Mouse (Mus musculus): ENCODE measurements around the gene Dhtkd1. TPM values are rescaled to one million over a fixed set of nuclear protein-coding genes. Genes with fewer than 3 reads are reported as not detected.
A peak's percentile ranks its signal among the peaks of the same experiment; 100 is the strongest.

Dhtkd1 gene
- polyA plus RNA-seq, 1 experiment, result 3.0 TPM

DNA sequence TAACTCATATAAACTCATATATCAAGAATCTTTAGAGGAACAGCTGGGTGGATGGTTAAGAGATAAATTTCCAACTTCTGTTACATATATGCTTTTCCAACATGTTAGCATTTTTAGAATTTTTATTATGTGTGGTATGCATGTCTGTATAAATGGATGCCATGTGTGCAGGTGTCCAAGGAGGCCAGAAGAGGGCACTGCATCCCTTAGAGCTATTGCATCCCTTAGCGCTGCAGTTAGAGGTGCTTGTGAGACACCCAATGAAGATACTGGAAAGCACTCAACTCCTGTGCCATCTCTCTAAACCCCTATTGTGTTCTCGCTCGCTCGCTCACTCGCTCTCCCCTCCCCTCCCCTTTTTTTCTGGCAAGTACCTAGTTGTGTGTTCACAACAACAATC is 42.4 kb downstream of the Dhtkd1 start:
- H3K4me1 ChIP-seq (ENCODE audit: control insufficient read depth, insufficient read depth, low read length), result 0 out of 2 replicates have a peak, but pooled peaks cover 2% of the 10 kb centered on the region
- H3K27ac ChIP-seq (ENCODE audit: insufficient read depth, low read length), result no peak overlapping the region
- H3K4me3 ChIP-seq (ENCODE audit: insufficient read depth, low read length), result no peak overlapping the region
- no peak for TF ChIP-seq POLR2A (IDR thresholded peaks at IDR 0.05; ENCODE audit: low read depth, low read length)
- TF ChIP-seq CTCF (IDR thresholded peaks at IDR 0.05; ENCODE audit: borderline replicate concordance, insufficient read depth, low read length), result peak; percentile 55; the same call in 1 of the 2 replicates

DNA sequence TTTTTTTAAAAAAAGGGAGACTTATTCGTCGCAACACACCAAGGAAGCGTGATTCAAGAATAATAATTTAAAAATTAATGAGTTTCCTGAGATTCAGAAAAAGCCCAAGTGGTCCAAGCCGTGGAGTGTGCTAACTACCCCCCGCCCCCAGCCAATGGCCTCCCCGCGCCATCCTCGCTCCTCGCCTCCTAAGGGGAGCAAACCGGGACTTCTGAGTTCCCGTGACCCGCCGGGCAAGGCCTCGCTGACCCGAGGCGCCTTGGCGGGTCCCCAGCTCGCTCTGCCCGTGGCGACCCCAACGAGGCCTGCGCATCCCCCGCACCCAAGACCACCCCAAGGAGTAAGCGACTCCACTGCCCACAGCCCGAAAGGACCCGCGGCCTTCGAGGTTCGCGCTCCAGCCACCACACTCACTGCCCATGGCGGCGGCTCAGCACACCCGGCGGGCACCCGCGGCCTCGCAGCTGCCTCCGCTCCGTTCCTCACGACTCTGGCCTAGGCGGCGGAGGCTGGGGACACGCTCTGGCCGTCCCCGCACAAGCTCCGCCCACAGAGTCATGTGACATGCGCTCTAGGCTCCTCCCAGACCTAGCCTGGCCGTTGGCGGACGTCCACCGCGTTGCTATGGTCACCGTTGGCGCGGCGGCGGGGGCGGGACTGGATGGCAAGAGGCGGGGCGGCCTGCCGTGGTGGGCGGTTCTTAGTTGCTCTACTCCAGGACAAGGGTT is 47.6 kb downstream of the Dhtkd1 start, which contains the start of gene Sec61a2:
TSS of gene Sec61a2 (minus strand) at position 590 of the 728 bp plus-strand sequence.
- Histone ChIP-seq H3K4me3 (ENCODE audit: insufficient read depth, low read length) (peak within 1 kb of the TSS; percentile 93), H3K27ac (ENCODE audit: insufficient read depth, low read length) (peak within 1 kb of the TSS; percentile 49), H3K4me1 (ENCODE audit: control insufficient read depth, insufficient read depth, low read length) (0 out of 2 replicates have a peak, but pooled peaks cover 2% of the 10 kb centered on the region)
- TF ChIP-seq POLR2A (IDR thresholded peaks at IDR 0.05; ENCODE audit: low read depth, low read length), result peak; percentile 100
- no peak for TF ChIP-seq CTCF (IDR thresholded peaks at IDR 0.05; ENCODE audit: borderline replicate concordance, insufficient read depth, low read length)

DNA sequence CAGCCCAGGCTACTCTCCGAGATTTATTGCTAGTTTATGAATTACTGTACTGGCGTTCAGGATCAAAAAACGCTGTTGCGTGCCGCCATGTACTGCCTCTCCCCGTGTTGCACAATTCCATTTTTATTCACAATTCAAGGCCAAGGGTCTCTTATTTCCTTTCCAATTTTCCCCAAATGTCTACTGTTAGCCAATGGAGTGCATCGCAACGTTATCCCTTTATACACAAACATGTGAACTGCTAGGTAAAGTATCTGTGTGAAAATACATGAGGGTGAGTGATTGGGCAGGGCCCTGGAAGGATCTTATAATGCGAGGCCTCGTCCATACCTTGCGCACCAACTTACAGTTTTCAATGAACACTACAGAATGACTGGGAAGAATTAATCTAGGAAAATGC is 48.3 kb downstream of the Dhtkd1 start:
- H3K27ac ChIP-seq (ENCODE audit: insufficient read depth, low read length), result no peak overlapping the region; the same call in 1 of the 2 replicates
- 0 out of 2 replicates have a peak, but pooled peaks cover 2% of the 10 kb centered on the region for H3K4me1 ChIP-seq (ENCODE audit: control insufficient read depth, insufficient read depth, low read length)
- TF ChIP-seq POLR2A (IDR thresholded peaks at IDR 0.05; ENCODE audit: low read depth, low read length) (no peak), CTCF (IDR thresholded peaks at IDR 0.05; ENCODE audit: borderline replicate concordance, insufficient read depth, low read length) (no peak)
- H3K4me3 ChIP-seq (ENCODE audit: insufficient read depth, low read length), result peak overlapping the region; percentile 93

DNA sequence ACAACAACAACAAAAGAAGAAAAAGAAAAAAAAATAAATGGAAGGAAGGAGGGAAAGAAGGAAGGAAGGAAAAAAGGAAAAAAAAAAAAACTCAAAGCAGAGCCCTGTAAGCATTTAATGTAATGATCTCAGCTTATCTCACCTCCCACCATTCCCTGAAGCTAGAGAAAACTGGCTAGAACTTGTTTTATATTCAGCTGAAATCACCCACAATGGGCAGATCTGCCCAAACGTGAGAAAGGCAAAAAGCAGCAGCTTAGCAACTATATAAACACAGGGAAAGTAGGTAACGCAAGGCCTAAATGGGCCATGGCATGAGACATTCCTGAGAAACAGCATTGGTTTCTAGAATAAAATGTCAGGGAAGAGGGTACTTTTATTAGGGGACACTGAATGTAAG is 53.2 kb downstream of the Dhtkd1 start:
- no peak for TF ChIP-seq CTCF (IDR thresholded peaks at IDR 0.05; ENCODE audit: borderline replicate concordance, insufficient read depth, low read length)
- no peak for TF ChIP-seq POLR2A (IDR thresholded peaks at IDR 0.05; ENCODE audit: low read depth, low read length)

DNA sequence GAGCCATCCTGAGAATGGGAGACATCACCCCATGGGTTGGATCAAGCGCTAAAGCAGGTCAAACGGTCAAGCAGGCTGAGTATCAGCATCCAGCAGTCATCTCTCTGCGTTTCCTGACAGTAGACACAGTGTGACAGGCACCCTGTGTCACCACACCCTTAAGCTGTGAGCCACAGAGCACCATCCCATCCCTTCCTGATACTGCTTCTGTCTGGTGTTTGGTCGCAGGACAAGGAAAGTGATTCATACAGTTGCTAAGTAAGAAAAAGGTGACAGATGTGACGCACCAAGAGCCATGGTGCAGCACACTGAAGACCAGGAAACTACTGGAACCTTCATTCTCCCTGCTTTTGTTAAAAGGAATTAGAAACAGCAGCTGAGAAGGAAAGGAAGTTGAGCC is 53.7 kb downstream of the Dhtkd1 start:
- no peaks in the 10 kb centered on the region for H3K4me1 ChIP-seq (ENCODE audit: control insufficient read depth, insufficient read depth, low read length)

More for the DNA sequence above, 53.2 kb downstream of the Dhtkd1 start:
- Histone ChIP-seq H3K4me1 (ENCODE audit: control insufficient read depth, insufficient read depth, low read length) (no peaks in the 10 kb centered on the region), H3K27ac (ENCODE audit: insufficient read depth, low read length) (no peak overlapping the region), H3K4me3 (ENCODE audit: insufficient read depth, low read length) (no peak overlapping the region)

DNA sequence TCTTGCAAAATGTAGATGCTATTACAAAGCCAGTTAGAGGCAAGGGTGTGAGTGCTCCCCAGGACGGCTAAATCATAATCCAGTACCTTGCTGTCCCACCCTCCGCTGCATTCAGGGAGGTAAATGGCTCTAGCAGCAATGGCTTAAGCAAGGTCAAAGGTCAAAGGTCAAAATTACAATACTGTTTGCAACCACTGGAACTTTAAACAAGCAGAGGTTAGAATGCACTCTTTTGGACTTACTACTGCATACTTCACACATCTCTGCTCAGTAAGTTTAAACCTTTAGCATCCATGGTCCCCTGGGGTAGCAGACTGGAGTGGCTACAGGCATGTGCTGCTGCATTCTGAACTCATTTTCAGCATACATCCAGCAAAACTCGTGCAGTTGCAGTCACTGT is 65.1 kb downstream of the Dhtkd1 start:
- TF ChIP-seq CTCF (IDR thresholded peaks at IDR 0.05; ENCODE audit: borderline replicate concordance, insufficient read depth, low read length) (no peak), POLR2A (IDR thresholded peaks at IDR 0.05; ENCODE audit: low read depth, low read length) (no peak)

More for the DNA sequence above, 53.7 kb downstream of the Dhtkd1 start:
- no peak for TF ChIP-seq CTCF (IDR thresholded peaks at IDR 0.05; ENCODE audit: borderline replicate concordance, insufficient read depth, low read length)
- no peak for TF ChIP-seq POLR2A (IDR thresholded peaks at IDR 0.05; ENCODE audit: low read depth, low read length)
- Histone ChIP-seq H3K27ac (ENCODE audit: insufficient read depth, low read length) (no peak overlapping the region), H3K4me3 (ENCODE audit: insufficient read depth, low read length) (no peak overlapping the region)

DNA sequence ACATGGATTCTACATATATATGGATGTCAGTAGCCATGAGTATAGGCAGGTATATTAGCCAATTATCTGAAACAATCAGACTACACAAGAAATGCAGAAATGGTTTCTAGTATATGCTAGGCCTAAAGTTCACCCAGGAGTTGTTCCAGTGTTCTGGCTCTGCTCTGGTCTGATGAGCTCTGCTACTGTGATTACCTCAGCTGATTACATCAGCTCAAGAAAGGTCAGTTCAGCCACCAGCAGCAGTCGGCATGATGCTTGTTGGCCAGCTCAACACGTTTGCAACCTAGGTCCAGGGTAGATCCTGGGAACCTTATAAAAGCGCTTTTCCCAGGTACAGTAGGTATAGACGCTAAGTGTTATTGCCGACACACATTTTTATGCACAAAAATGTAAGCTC is 72.8 kb downstream of the Dhtkd1 start:
- Histone ChIP-seq H3K4me1 (ENCODE audit: control insufficient read depth, insufficient read depth, low read length) (no peaks in the 10 kb centered on the region), H3K27ac (ENCODE audit: insufficient read depth, low read length) (no peak overlapping the region), H3K4me3 (ENCODE audit: insufficient read depth, low read length) (no peak overlapping the region)
- TF ChIP-seq POLR2A (IDR thresholded peaks at IDR 0.05; ENCODE audit: low read depth, low read length) (no peak), CTCF (IDR thresholded peaks at IDR 0.05; ENCODE audit: borderline replicate concordance, insufficient read depth, low read length) (no peak)

More for the DNA sequence above, 65.1 kb downstream of the Dhtkd1 start:
- Histone ChIP-seq H3K27ac (ENCODE audit: insufficient read depth, low read length) (no peak overlapping the region), H3K4me1 (ENCODE audit: control insufficient read depth, insufficient read depth, low read length) (no peaks in the 10 kb centered on the region), H3K4me3 (ENCODE audit: insufficient read depth, low read length) (no peak overlapping the region)

DNA sequence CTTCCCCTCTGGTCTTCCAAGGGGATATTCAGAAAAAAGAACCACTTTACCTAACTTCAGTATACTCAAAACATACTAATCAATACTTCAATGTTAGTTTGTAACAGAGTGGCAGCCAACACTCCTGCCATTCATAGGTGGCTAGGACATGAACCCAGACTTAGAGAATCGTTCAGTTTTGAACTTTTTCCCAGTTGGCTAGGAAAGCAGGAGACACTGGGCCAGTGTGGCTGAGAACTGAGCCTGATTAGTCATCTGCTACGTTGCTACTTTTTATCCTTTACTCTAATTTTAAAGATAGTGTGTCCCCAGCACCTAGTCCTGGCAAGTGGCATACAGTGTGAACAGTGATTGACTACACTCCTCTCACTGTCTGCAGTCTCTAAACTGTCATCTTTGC is 74.9 kb downstream of the Dhtkd1 start:
- H3K27ac ChIP-seq (ENCODE audit: insufficient read depth, low read length), result no peak overlapping the region
- no peak overlapping the region for H3K4me3 ChIP-seq (ENCODE audit: insufficient read depth, low read length)
- TF ChIP-seq CTCF (IDR thresholded peaks at IDR 0.05; ENCODE audit: borderline replicate concordance, insufficient read depth, low read length) (no peak), POLR2A (IDR thresholded peaks at IDR 0.05; ENCODE audit: low read depth, low read length) (no peak)
- no peaks in the 10 kb centered on the region for H3K4me1 ChIP-seq (ENCODE audit: control insufficient read depth, insufficient read depth, low read length)

DNA sequence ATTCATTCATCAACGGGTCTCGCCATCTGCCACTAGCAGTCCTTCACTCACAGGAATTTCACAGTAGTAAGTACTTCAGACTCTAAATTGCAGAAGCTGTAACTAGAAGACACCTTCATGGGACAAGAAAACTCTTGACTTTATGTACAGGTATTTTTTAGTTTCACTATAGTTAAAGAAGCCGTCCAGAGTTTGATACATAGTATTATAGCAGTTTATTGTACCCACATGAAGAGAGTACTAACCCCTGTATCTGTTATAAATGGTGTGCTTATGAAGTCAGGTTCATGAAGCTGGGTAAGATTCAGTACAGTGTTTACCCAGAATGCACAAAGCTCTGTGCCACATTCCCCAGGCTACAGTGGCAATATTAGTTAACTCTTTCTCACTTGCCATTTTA is 79.8 kb downstream of the Dhtkd1 start, which contains the start of gene Gm13199:
TSS of gene Gm13199 (minus strand) at position 101 of the 400 bp plus-strand sequence.
- H3K27ac ChIP-seq (ENCODE audit: insufficient read depth, low read length), result no peak within 1 kb of the TSS
- H3K4me1 ChIP-seq (ENCODE audit: control insufficient read depth, insufficient read depth, low read length), result no peaks in the 10 kb centered on the region
- TF ChIP-seq POLR2A (IDR thresholded peaks at IDR 0.05; ENCODE audit: low read depth, low read length) (no peak), CTCF (IDR thresholded peaks at IDR 0.05; ENCODE audit: borderline replicate concordance, insufficient read depth, low read length) (no peak)
- no peak within 1 kb of the TSS for H3K4me3 ChIP-seq (ENCODE audit: insufficient read depth, low read length)

DNA sequence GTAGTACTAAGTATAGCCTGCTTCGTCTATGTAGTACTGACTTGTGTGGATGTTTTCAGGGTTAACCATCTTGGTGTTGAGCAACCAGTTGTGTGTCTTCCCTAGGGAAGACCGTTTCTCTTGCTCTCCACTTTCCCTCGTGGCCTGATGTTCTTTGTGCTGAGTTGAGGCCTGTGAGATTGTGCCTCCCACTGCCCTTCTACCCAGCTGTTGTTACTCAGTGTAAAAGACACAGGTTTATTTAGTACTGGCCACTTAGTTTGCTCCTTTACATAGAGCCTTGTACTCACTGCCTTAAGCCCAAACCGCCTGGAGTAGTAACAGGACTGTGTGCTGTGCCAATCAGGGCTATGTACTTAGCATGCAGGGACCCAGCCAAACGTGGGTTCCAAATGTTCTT is 90.7 kb downstream of the Dhtkd1 start:
- TF ChIP-seq POLR2A (IDR thresholded peaks at IDR 0.05; ENCODE audit: low read depth, low read length) (no peak), CTCF (IDR thresholded peaks at IDR 0.05; ENCODE audit: borderline replicate concordance, insufficient read depth, low read length) (no peak)
- H3K4me1 ChIP-seq (ENCODE audit: control insufficient read depth, insufficient read depth, low read length), result no peaks in the 10 kb centered on the region
- no peak overlapping the region for H3K4me3 ChIP-seq (ENCODE audit: insufficient read depth, low read length)
- H3K27ac ChIP-seq (ENCODE audit: insufficient read depth, low read length), result no peak overlapping the region
